Mouse (Mus musculus) forebrain, embryonic 11.5 days (tissue): Measurements from ENCODE around the gene Zfp108. TPM values are rescaled to one million over a fixed set of nuclear protein-coding genes. Genes with fewer than 3 reads are reported as not detected.
"Not testable (repeated sequence)": the region's sequence is repeated elsewhere in the genome, so short reads cannot be mapped to it uniquely, and the experiment has no call there.

Experiments used
- ATAC-seq: fragments of 200-750 bp; cut with Nextera tagmentation; replicated peaks from 2 replicates; pipeline ENCODE4 v1.8.0; 2017; ENCODE audit warnings: moderate TSS enrichment; ENCODE audit not compliant: low FRiP score
- DNase-seq: peaks from one replicate; pipeline ENCODE4 v3.0.0-alpha.2; 2017; ENCODE audit warnings: low spot score
- H3K27ac ChIP-seq: fragments of 300-500 bp; sonication (generic); 2 replicates; pipeline ENCODE4 v1.5.1; 2014; ENCODE audit warnings: low read depth, low read length
- H3K27me3 ChIP-seq: fragments of 300-500 bp; sonication (generic); 2 replicates; pipeline ENCODE4 v1.6.1; 2014; ENCODE audit warnings: mild to moderate bottlenecking, low read length, mixed read lengths; ENCODE audit not compliant: control insufficient read depth, insufficient read depth
- H3K36me3 ChIP-seq: fragments of 300-500 bp; sonication (generic); 2 replicates; pipeline ENCODE4 v1.6.1; 2014; ENCODE audit warnings: mild to moderate bottlenecking, low read length, moderate library complexity, mixed read lengths; ENCODE audit not compliant: control insufficient read depth, insufficient read depth
- H3K4me1 ChIP-seq: fragments of 300-500 bp; sonication (generic); replicated peaks from 2 replicates; pipeline ENCODE4 v1.6.1; 2014; ENCODE audit warnings: low read length, mixed read lengths; ENCODE audit not compliant: control insufficient read depth, insufficient read depth
- H3K4me2 ChIP-seq: fragments of 300-500 bp; sonication (generic); 2 replicates; pipeline ENCODE4 v1.6.1; 2014; ENCODE audit warnings: low read depth, mild to moderate bottlenecking, low read length, moderate library complexity, mixed read lengths; ENCODE audit not compliant: severe bottlenecking
- H3K4me3 ChIP-seq: fragments of 300-500 bp; sonication (generic); 2 replicates; pipeline ENCODE4 v1.5.1; 2014; ENCODE audit warnings: low read depth, low read length
- H3K9ac ChIP-seq: fragments of 300-500 bp; sonication (generic); 2 replicates; pipeline ENCODE4 v1.6.1; 2014; ENCODE audit warnings: low read length
- H3K9me3 ChIP-seq: fragments of 300-500 bp; sonication (generic); 2 replicates; pipeline ENCODE4 v1.6.1; 2016; ENCODE audit warnings: low read length, mixed read lengths; ENCODE audit not compliant: control insufficient read depth
- WGBS: fragments of 180-500 bp; shearing (Covaris S2); extraction: QIAGEN DNeasy Blood & Tissue Kit; methylation state at CpG from one replicate; pipeline ENCODE4 v1.1.7; 2014; 5-methylcytosine and 5-hydroxymethylcytosine counted together
- polyA plus RNA-seq: library from polyadenylated mRNA; unstranded; fragments of >200 nt; fragmentation: Nextera tagmentation; extraction: Ambion mirVana; gene quantifications from 2 replicates; pipeline ENCODE4 v1.2.1, GENCODE M21; 2014

Gene Zfp108
- polyA plus RNA-seq, 1 experiment from 2014 or later = 2.6 TPM

DNA sequence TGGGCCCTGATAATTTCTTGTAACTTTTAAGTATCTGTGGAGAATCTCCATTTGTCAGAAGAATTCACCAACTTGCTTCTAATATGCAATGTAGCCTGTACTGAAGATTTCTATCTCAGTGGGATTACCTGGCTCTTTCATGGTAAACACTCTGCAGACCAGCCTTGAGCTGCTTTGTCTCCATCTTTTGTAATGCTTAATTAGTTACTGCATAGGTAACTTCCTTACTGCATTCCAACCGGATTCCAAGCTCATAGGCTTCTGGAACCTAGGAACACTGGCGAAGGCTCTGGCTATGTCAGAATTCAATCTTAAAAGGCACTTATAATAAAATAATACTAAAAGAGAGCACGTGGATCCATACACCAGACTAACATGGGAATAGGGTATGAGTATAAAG is 24.2 kb downstream of the Zfp108 start:
- H3K9ac ChIP-seq, H3K27me3 ChIP-seq, H3K4me1 ChIP-seq, H3K9me3 ChIP-seq, H3K36me3 ChIP-seq, DNase-seq, H3K4me3 ChIP-seq, ATAC-seq, H3K27ac ChIP-seq, H3K4me2 ChIP-seq: not testable (repeated sequence)
- WGBS = 83% methylated on average over 3 of the region's 3 CpGs

DNA sequence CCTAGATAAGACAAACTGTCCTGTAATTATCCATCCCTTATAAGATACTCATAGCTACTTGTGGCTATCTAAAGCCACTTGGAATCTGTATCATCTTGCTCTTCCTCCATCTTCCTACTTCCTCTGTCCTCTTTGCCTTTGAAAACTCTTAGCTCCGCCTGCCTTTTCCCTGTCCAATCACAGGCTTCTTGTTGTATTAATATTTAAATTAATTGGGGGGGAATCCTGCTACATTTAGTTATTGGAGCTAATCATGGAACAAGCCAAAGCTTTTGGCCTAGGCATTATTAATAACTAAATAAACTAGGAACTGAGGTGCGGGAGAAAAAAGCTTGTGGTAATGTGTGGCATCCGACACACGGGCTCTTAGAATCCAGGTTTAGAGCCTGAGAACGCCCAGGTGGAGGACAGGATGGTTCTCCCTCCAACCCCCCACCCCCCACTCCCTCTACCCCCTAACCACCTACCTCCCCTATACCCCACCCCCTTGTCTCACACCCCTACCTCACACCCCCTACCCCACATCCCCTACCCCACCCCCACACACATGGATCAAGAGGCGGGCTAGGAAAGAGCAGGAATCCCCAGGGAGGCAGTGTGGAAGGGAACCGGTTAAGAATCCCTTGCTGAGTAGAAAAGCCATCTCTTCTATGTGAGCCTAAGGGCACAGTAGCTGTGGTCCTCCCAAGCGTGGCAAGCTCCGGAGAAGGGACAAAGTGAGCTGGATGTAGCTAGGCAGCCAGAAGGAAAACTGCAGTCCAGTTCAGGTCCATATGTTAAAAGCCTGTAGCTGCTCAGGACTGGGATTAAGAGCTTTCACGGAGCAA is 25.6 kb downstream of the Zfp108 start:
- Histone ChIP-seq H3K9me3 (no peaks in the 10 kb centered on the region), H3K27ac (no peak overlapping the region), H3K9ac (no peak overlapping the region; the same call in 1 of the 2 replicates), H3K4me3 (no peak overlapping the region), H3K27me3 (no peaks in the 10 kb centered on the region), H3K36me3 (no peaks in the 10 kb centered on the region), H3K4me1 (no peaks in the 10 kb centered on the region), H3K4me2 (no peak overlapping the region)
- WGBS = 57% methylated on average over 10 of the region's 10 CpGs
- DNase-seq = no peak
- no peak for ATAC-seq

DNA sequence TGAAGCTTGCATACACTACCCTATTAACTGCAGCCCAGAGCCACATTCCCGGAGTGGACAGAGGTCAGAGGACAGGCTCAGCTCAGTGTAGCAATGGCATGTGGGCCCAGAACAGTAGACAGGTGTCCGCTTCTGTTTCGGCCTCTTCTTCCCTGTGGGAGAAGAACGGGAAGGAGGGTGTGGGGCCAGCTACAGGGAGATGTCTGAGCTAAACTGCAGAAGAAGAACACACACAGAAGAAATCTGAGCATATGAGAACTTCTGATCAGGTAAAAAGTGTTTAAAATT is 26.2 kb downstream of the Zfp108 start:
- no peak overlapping the region for H3K27ac ChIP-seq
- H3K9me3 ChIP-seq = no peaks in the 10 kb centered on the region
- no peak for DNase-seq
- no peak overlapping the region for H3K4me3 ChIP-seq
- no peaks in the 10 kb centered on the region for H3K4me1 ChIP-seq
- H3K27me3 ChIP-seq = no peaks in the 10 kb centered on the region
- WGBS = 48% methylated on average over 4 of the region's 4 CpGs
- no peak overlapping the region; the same call in 1 of the 2 replicates for H3K9ac ChIP-seq
- no peak overlapping the region for H3K4me2 ChIP-seq
- no peak for ATAC-seq
- no peaks in the 10 kb centered on the region for H3K36me3 ChIP-seq

DNA sequence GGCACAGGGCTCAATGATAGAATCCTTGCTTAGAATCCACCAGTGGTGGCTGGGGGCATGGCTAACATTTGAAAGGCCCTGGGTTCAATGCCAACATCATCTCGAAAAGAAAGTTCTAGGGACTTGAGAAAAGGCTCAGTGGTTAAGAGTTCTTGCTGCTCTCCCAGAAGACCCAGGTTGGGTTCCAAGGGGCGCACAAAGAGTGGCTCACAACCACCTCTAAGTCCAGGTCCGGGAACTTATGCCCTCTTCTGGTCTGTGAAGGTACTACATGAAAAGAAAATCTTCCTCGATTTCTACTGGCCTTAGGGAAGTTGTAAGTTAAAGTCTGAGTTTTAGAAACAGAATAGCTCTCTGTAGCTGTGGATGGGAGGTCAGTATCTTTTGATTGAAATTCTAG is 31.5 kb downstream of the Zfp108 start:
- ATAC-seq = no peak
- Histone ChIP-seq H3K9me3 (no peaks in the 10 kb centered on the region), H3K4me1 (no peaks in the 10 kb centered on the region), H3K36me3 (peaks cover 8% of the 10 kb centered on the region; the same call in 1 of the 2 replicates), H3K4me2 (no peak overlapping the region), H3K27ac (no peak overlapping the region), H3K4me3 (no peak overlapping the region), H3K27me3 (no peaks in the 10 kb centered on the region), H3K9ac (no peak overlapping the region)
- 49% methylated on average over 4 of the region's 4 CpGs for WGBS
- DNase-seq = no peak

DNA sequence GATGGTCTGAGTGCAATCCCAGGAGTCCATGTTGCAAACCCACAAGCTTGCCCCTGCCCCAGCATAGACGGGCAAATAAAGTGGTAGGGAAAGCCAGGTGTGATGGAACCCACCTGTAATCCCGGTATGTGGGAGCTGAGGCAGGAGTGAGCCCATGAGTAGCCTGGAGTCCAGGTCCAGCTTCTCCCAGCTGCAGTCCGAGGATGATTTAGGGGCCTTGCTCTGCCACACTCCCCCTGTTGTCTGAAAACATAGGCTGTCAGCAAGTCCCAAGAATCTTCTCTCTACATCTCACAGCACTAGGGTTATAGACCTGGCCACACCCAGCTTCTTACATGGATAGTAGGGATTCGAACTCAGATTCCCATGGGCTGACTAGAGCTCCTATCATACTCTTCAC is 32.3 kb downstream of the Zfp108 start:
- Histone ChIP-seq H3K9me3 (no peaks in the 10 kb centered on the region), H3K4me1 (no peaks in the 10 kb centered on the region), H3K9ac (no peak overlapping the region), H3K4me3 (no peak overlapping the region), H3K27me3 (no peaks in the 10 kb centered on the region), H3K36me3 (peaks cover 16% of the 10 kb centered on the region), H3K27ac (no peak overlapping the region), H3K4me2 (no peak overlapping the region)
- no peak for DNase-seq
- WGBS = 81% methylated on average over 4 of the region's 4 CpGs
- no peak for ATAC-seq

DNA sequence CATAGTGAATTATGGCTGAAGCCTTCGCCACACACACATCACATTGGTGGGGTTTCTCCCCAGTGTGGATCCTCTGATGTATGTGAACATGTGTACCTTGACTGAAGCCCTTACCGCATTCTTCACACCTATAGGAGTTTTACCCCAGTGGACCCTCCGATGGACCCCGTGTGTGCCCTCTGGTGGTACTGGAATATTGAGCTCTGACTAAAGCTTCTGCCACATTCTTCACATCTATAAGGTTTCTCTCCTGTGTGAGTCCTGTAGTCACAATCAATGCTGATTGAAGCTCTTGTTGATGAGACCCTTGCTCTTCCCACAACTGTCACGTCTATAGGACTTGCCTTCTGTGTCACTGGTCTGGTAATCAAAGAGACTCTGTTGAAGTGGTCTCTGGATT is 33.1 kb downstream of the Zfp108 start:
- 87% methylated on average over 5 of the region's 5 CpGs for WGBS

DNA sequence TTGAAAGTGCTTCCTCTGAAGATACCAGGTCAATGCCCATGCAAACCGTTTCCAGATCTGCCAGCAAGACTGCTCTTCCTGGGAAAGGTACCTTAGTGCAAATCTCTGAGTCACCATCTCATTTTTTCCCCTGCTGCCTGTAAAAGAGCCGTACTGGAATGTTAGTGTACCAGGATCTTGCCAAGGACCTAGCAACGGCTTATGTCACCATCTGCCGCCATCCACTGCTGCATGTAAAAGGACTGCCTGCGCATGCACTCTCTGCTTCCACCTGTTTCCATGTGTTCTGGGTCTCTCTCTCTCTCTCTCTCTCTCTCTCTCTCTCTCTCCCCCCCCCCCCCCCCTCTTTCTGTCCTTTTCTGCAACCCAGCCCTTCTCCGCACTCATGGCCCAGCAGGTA is 33.9 kb downstream of the Zfp108 start:
- no peaks in the 10 kb centered on the region for H3K9me3 ChIP-seq
- H3K9ac ChIP-seq = no peak overlapping the region
- H3K36me3 ChIP-seq = peaks cover 24% of the 10 kb centered on the region
- no peak overlapping the region for H3K27ac ChIP-seq
- ATAC-seq = no peak
- H3K4me3 ChIP-seq = no peak overlapping the region
- H3K27me3 ChIP-seq = no peaks in the 10 kb centered on the region
- no peak overlapping the region for H3K4me2 ChIP-seq
- DNase-seq = no peak
- WGBS = 96% methylated on average over 6 of the region's 6 CpGs
- H3K4me1 ChIP-seq = no peaks in the 10 kb centered on the region

More for the DNA sequence above, 33.1 kb downstream of the Zfp108 start:
- no peak overlapping the region for H3K4me2 ChIP-seq
- H3K27me3 ChIP-seq = no peaks in the 10 kb centered on the region
- no peak overlapping the region for H3K4me3 ChIP-seq
- no peaks in the 10 kb centered on the region for H3K9me3 ChIP-seq
- no peak for DNase-seq
- H3K9ac ChIP-seq = no peak overlapping the region
- no peak overlapping the region for H3K27ac ChIP-seq
- H3K4me1 ChIP-seq = no peaks in the 10 kb centered on the region
- peaks cover 24% of the 10 kb centered on the region for H3K36me3 ChIP-seq
- no peak for ATAC-seq

DNA sequence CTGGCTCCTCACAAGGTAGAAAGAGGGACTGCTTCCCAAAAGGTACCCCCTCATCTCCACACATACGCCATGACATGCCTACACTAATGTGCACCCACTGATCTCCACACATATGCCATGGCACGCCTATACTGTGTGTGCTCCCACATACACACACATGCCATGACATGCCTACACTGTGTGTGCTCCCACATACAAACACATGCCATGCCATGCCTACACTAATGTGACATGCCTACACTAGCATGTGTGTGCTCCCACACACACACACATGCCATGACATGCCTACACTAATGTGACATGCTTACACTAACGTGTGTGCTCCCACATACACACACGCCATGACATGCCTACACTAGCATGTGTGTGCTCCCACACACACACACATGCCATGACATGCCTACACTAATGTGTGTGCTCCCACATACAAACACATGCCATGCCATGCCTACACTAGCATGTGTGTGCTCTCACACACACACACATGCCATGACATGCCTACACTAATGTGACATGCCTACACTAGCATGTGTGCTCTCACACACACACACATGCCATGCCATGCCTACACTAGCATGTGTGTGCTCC is 35.6 kb downstream of the Zfp108 start:
- Histone ChIP-seq H3K27me3 (no peaks in the 10 kb centered on the region), H3K9ac (no peak overlapping the region), H3K4me3 (no peak overlapping the region), H3K9me3 (no peaks in the 10 kb centered on the region), H3K4me2 (no peak overlapping the region), H3K36me3 (peaks cover 24% of the 10 kb centered on the region), H3K27ac (no peak overlapping the region), H3K4me1 (no peaks in the 10 kb centered on the region)
- 92% methylated on average over 4 of the region's 4 CpGs for WGBS
- no peak for DNase-seq
- ATAC-seq = no peak
